Mouse (Mus musculus): ENCODE data around the gene Eml2.

GRCm38 (mm10) chr7:19130657-19131056, 45.6 kb upstream of the Eml2 start:
- TF ChIP-seq CTCF (IDR thresholded peaks at IDR 0.05; ENCODE audit: control insufficient read depth, insufficient read depth, insufficient replicate concordance, low read depth, low read length) (no peak), POLR2A (IDR thresholded peaks at IDR 0.05; ENCODE audit: control insufficient read depth, low read depth, low read length) (no peak)

Measured in testis, adult 2 months (tissue).